Mouse (Mus musculus) spleen, adult 2 months (tissue): Measurements from ENCODE around the gene Susd5.

Experiments
- CTCF ChIP-seq: fragments of 200-500 bp; IDR thresholded peaks from 2 replicates; pipeline ENCODE4 v1.5.1; 2011; ENCODE audit warnings: mild to moderate bottlenecking, inconsistent platforms; ENCODE audit not compliant: insufficient read depth, insufficient read length, insufficient replicate concordance; ENCODE audit errors: extremely low read depth
- POLR2A ChIP-seq: fragments of 200-500 bp; IDR thresholded peaks from 2 replicates; pipeline ENCODE4 v1.6.1; 2011; ENCODE audit warnings: low read depth, low read length, inconsistent platforms

GRCm38 (mm10) chr9:114026261-114026934 is 30.5 kb upstream of the Susd5 start:
- TF ChIP-seq CTCF (no peak), POLR2A (no peak)
